Mouse (Mus musculus): Measurements from ENCODE around the gene Frmd6. TPM values are rescaled to one million over a fixed set of nuclear protein-coding genes. Genes with fewer than 3 reads are reported as not detected.

Gene Frmd6
- polyA plus RNA-seq, 1 experiment, result 3.8 TPM

- WGBS, result 60% methylated on average over 22 of the region's 22 CpGs
- no peak overlapping the region for H3K4me3 ChIP-seq (replicated peaks; ENCODE audit: control insufficient read depth, low read depth, low read length)
- H3K27ac ChIP-seq (ENCODE audit: control insufficient read depth, insufficient read depth, low read depth, low read length, poor library complexity), result no peak overlapping the region
- TF ChIP-seq CTCF (IDR thresholded peaks at IDR 0.05; ENCODE audit: control insufficient read depth, insufficient read depth, low read length) (no peak), POLR2A (IDR thresholded peaks at IDR 0.05; ENCODE audit: borderline replicate concordance, control insufficient read depth, low read depth, low read length) (no peak)
- H3K4me1 ChIP-seq (ENCODE audit: control insufficient read depth, insufficient read depth, low read length), result no peaks in the 10 kb centered on the region
These were observed 41.7 kb upstream of the Frmd6 start for GRCm38 (mm10) chr12:70783475-70784239.

DNA sequence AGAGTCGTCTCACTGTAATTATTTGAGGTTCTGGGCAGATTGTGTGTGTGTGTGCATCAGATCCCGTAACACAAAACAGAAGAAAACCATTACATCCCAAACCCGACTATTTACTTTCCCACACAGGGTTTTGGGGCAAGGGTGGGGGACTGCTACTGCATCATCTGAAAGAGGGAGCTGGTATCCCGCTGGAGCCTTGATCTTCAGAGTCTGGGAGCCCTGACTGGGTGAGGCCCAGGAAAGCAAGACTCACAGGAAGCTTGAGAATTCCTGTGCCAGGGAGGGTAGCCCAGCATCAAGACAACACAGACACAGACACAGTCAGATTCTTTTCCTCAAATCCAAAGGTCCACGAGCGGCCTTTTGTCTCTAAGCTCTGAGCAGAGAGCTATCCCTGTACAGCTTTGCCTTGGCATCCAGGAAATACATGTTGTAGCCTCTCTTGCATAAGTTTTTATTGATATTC lies 41.0 kb upstream of the Frmd6 start:
- no peak for TF ChIP-seq CTCF (IDR thresholded peaks at IDR 0.05; ENCODE audit: control insufficient read depth, insufficient read depth, low read length)
- TF ChIP-seq POLR2A (IDR thresholded peaks at IDR 0.05; ENCODE audit: borderline replicate concordance, control insufficient read depth, low read depth, low read length), result no peak
- Histone ChIP-seq H3K4me1 (ENCODE audit: control insufficient read depth, insufficient read depth, low read length) (no peaks in the 10 kb centered on the region), H3K4me3 (replicated peaks; ENCODE audit: control insufficient read depth, low read depth, low read length) (no peak overlapping the region), H3K27ac (ENCODE audit: control insufficient read depth, insufficient read depth, low read depth, low read length, poor library complexity) (no peak overlapping the region)
- 65% methylated on average over 6 of the region's 6 CpGs for WGBS

- H3K27ac ChIP-seq (ENCODE audit: control insufficient read depth, insufficient read depth, low read depth, low read length, poor library complexity), result no peak overlapping the region
- no peak overlapping the region for H3K4me3 ChIP-seq (replicated peaks; ENCODE audit: control insufficient read depth, low read depth, low read length)
- no peaks in the 10 kb centered on the region for H3K4me1 ChIP-seq (ENCODE audit: control insufficient read depth, insufficient read depth, low read length)
- WGBS, result 85% methylated on average over 6 of the region's 6 CpGs
- no peak for TF ChIP-seq POLR2A (IDR thresholded peaks at IDR 0.05; ENCODE audit: borderline replicate concordance, control insufficient read depth, low read depth, low read length)
- no peak for TF ChIP-seq CTCF (IDR thresholded peaks at IDR 0.05; ENCODE audit: control insufficient read depth, insufficient read depth, low read length)
These were observed 36.0 kb upstream of the Frmd6 start for GRCm38 (mm10) chr12:70789341-70789740.

DNA sequence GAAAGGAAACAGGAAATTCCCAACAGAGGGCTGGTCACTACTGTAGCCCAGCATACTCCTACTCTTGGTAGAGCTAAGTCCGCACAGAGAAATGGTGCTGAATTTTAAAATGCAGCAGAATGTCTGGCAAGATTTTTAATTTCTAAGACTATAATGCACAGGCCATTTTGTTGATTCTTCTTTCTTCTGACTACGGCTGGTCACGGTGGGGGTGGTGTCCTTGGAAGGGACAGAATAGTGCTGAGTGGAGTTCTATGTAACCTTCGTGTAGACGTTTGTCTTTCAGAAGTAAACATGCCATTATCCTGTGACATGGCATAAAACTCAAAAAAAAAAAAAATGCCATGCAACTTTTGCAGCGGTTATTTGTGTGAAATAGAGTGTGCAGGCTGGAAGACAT lies 32.0 kb upstream of the Frmd6 start:
- Histone ChIP-seq H3K27ac (ENCODE audit: control insufficient read depth, insufficient read depth, low read depth, low read length, poor library complexity) (no peak overlapping the region), H3K4me3 (replicated peaks; ENCODE audit: control insufficient read depth, low read depth, low read length) (no peak overlapping the region), H3K4me1 (ENCODE audit: control insufficient read depth, insufficient read depth, low read length) (no peaks in the 10 kb centered on the region)
- TF ChIP-seq POLR2A (IDR thresholded peaks at IDR 0.05; ENCODE audit: borderline replicate concordance, control insufficient read depth, low read depth, low read length) (no peak), CTCF (IDR thresholded peaks at IDR 0.05; ENCODE audit: control insufficient read depth, insufficient read depth, low read length) (no peak)
- 81% methylated on average over 6 of the region's 6 CpGs for WGBS

GRCm38 (mm10) chr12:70794543-70795388 lies 30.5 kb upstream of the Frmd6 start:
- 78% methylated on average over 16 of the region's 16 CpGs for WGBS
- Histone ChIP-seq H3K4me1 (ENCODE audit: control insufficient read depth, insufficient read depth, low read length) (no peaks in the 10 kb centered on the region), H3K4me3 (replicated peaks; ENCODE audit: control insufficient read depth, low read depth, low read length) (no peak overlapping the region), H3K27ac (ENCODE audit: control insufficient read depth, insufficient read depth, low read depth, low read length, poor library complexity) (no peak overlapping the region)
- TF ChIP-seq POLR2A (IDR thresholded peaks at IDR 0.05; ENCODE audit: borderline replicate concordance, control insufficient read depth, low read depth, low read length) (no peak), CTCF (IDR thresholded peaks at IDR 0.05; ENCODE audit: control insufficient read depth, insufficient read depth, low read length) (no peak)

GRCm38 (mm10) chr12:70795389-70795711 lies 30.0 kb upstream of the Frmd6 start:
- WGBS, result 78% methylated on average over 3 of the region's 3 CpGs
- Histone ChIP-seq H3K4me1 (ENCODE audit: control insufficient read depth, insufficient read depth, low read length) (no peaks in the 10 kb centered on the region), H3K27ac (ENCODE audit: control insufficient read depth, insufficient read depth, low read depth, low read length, poor library complexity) (no peak overlapping the region), H3K4me3 (replicated peaks; ENCODE audit: control insufficient read depth, low read depth, low read length) (no peak overlapping the region)
- TF ChIP-seq CTCF (IDR thresholded peaks at IDR 0.05; ENCODE audit: control insufficient read depth, insufficient read depth, low read length) (no peak), POLR2A (IDR thresholded peaks at IDR 0.05; ENCODE audit: borderline replicate concordance, control insufficient read depth, low read depth, low read length) (no peak)

DNA sequence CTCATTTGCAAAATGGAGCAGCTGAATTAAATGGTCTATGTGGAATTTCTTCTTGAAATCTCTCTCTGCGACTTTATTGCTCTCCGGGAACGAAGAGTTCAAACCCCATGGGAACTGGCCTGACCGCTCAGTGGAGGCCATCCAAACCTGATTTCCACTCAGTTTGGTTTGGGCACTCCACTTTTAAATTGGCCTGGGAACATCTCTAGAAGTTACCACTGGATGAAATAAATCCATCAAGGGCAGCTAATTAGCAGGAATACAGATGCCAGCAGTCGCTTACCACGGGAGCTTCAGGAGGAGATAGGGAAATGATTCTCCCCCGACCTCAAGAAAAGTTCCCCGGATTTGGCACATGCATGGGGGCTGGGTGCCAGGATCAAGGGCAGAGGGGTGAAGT lies 26.8 kb upstream of the Frmd6 start:
- Histone ChIP-seq H3K4me3 (replicated peaks; ENCODE audit: control insufficient read depth, low read depth, low read length) (no peak overlapping the region), H3K4me1 (ENCODE audit: control insufficient read depth, insufficient read depth, low read length) (no peaks in the 10 kb centered on the region), H3K27ac (ENCODE audit: control insufficient read depth, insufficient read depth, low read depth, low read length, poor library complexity) (no peak overlapping the region)
- 83% methylated on average over 8 of the region's 8 CpGs for WGBS
- TF ChIP-seq CTCF (IDR thresholded peaks at IDR 0.05; ENCODE audit: control insufficient read depth, insufficient read depth, low read length), result no peak
- no peak for TF ChIP-seq POLR2A (IDR thresholded peaks at IDR 0.05; ENCODE audit: borderline replicate concordance, control insufficient read depth, low read depth, low read length)

- WGBS, result 80% methylated on average over 19 of the region's 19 CpGs
- TF ChIP-seq POLR2A (IDR thresholded peaks at IDR 0.05; ENCODE audit: borderline replicate concordance, control insufficient read depth, low read depth, low read length) (no peak), CTCF (IDR thresholded peaks at IDR 0.05; ENCODE audit: control insufficient read depth, insufficient read depth, low read length) (no peak)
- Histone ChIP-seq H3K27ac (ENCODE audit: control insufficient read depth, insufficient read depth, low read depth, low read length, poor library complexity) (no peak overlapping the region), H3K4me1 (ENCODE audit: control insufficient read depth, insufficient read depth, low read length) (no peaks in the 10 kb centered on the region), H3K4me3 (replicated peaks; ENCODE audit: control insufficient read depth, low read depth, low read length) (no peak overlapping the region)
These were observed 25.9 kb upstream of the Frmd6 start for GRCm38 (mm10) chr12:70799231-70800002.

All from bone marrow, adult 2 months (tissue).